Mouse (Mus musculus) embryonic facial prominence, embryonic 13.5 days (tissue): Measurements from ENCODE around the gene Fmn2. TPM values are rescaled to one million over a fixed set of nuclear protein-coding genes. Genes with fewer than 3 reads are reported as not detected.

Experiments
- ATAC-seq: fragments of 200-750 bp; cut with Nextera tagmentation; 2 replicates; pipeline ENCODE4 v1.8.0; 2017; ENCODE audit warnings: low read depth; ENCODE audit not compliant: insufficient number of reproducible peaks, insufficient read depth, low FRiP score, low TSS enrichment
- H3K27ac ChIP-seq: fragments of 300-500 bp; sonication (generic); 2 replicates; pipeline ENCODE4 v1.5.1; 2015; ENCODE audit warnings: moderate library complexity, mild to moderate bottlenecking, inconsistent platforms
- H3K27me3 ChIP-seq: fragments of 300-500 bp; sonication (generic); 2 replicates; pipeline ENCODE4 v1.6.1; 2015; ENCODE audit warnings: mild to moderate bottlenecking, inconsistent platforms
- H3K36me3 ChIP-seq: fragments of 300-500 bp; sonication (generic); 2 replicates; pipeline ENCODE4 v1.6.1; 2015; ENCODE audit warnings: mild to moderate bottlenecking, inconsistent platforms
- H3K4me1 ChIP-seq: fragments of 300-500 bp; sonication (generic); 2 replicates; pipeline ENCODE4 v1.6.1; 2015; ENCODE audit warnings: inconsistent platforms
- H3K4me2 ChIP-seq: fragments of 300-500 bp; sonication (generic); 2 replicates; pipeline ENCODE4 v1.6.1; 2015; ENCODE audit warnings: moderate library complexity, mild to moderate bottlenecking, inconsistent platforms
- H3K4me3 ChIP-seq: fragments of 300-500 bp; sonication (generic); 2 replicates; pipeline ENCODE4 v1.5.1; 2015; ENCODE audit warnings: mild to moderate bottlenecking, inconsistent platforms
- H3K9ac ChIP-seq: fragments of 300-500 bp; sonication (generic); 2 replicates; pipeline ENCODE4 v1.6.1; 2015; ENCODE audit warnings: mild to moderate bottlenecking, inconsistent platforms
- H3K9me3 ChIP-seq: fragments of 300-500 bp; sonication (generic); 2 replicates; pipeline ENCODE4 v1.6.1; 2016; ENCODE audit warnings: inconsistent platforms
- WGBS: fragments of 180-500 bp; shearing (Covaris S2); methylation state at CpG from one replicate; pipeline ENCODE4 v1.1.7; 2015; ENCODE audit warnings: mixed read lengths; 5-methylcytosine and 5-hydroxymethylcytosine counted together
- polyA plus RNA-seq: library from polyadenylated mRNA; unstranded; fragments of >200 nt; fragmentation: Nextera tagmentation; extraction: Ambion mirVana; gene quantifications from 2 replicates; pipeline ENCODE4 v1.2.1, GENCODE M21; 2015

Fmn2 gene
- polyA plus RNA-seq, 1 experiment from 2014 or later, result 3.2 TPM

- no peak overlapping the region for H3K27ac ChIP-seq
- no peaks in the 10 kb centered on the region for H3K27me3 ChIP-seq
- no peak overlapping the region for H3K9ac ChIP-seq
- ATAC-seq, result no peak
- WGBS, result 83% methylated on average over 7 of the region's 7 CpGs
- no peak overlapping the region for H3K4me2 ChIP-seq
- H3K36me3 ChIP-seq, result no peaks in the 10 kb centered on the region
- H3K4me3 ChIP-seq, result no peak overlapping the region
- H3K4me1 ChIP-seq, result no peaks in the 10 kb centered on the region
- H3K9me3 ChIP-seq, result no peaks in the 10 kb centered on the region
These were observed 11.8 kb downstream of the Fmn2 start for GRCm38 (mm10) chr1:174513419-174513818.

GRCm38 (mm10) chr1:174521976-174522770, 20.5 kb downstream of the Fmn2 start:
- H3K4me3 ChIP-seq, result no peak overlapping the region
- H3K36me3 ChIP-seq, result no peaks in the 10 kb centered on the region
- no peak overlapping the region for H3K27ac ChIP-seq
- H3K27me3 ChIP-seq, result no peaks in the 10 kb centered on the region
- H3K4me1 ChIP-seq, result no peaks in the 10 kb centered on the region
- WGBS, result 83% methylated on average over 5 of the region's 5 CpGs
- no peak for ATAC-seq
- H3K9ac ChIP-seq, result no peak overlapping the region
- H3K4me2 ChIP-seq, result no peak overlapping the region
- H3K9me3 ChIP-seq, result no peaks in the 10 kb centered on the region

GRCm38 (mm10) chr1:174522809-174523511, 21.3 kb downstream of the Fmn2 start:
- H3K4me1 ChIP-seq, result no peaks in the 10 kb centered on the region
- no peak for ATAC-seq

GRCm38 (mm10) chr1:174523512-174523828, 21.8 kb downstream of the Fmn2 start:
- H3K9ac ChIP-seq, result no peak overlapping the region
- no peak overlapping the region for H3K4me3 ChIP-seq
- H3K36me3 ChIP-seq, result no peaks in the 10 kb centered on the region
- no peaks in the 10 kb centered on the region for H3K27me3 ChIP-seq
- no peak overlapping the region for H3K27ac ChIP-seq
- H3K4me1 ChIP-seq, result no peaks in the 10 kb centered on the region
- WGBS, result 73% methylated on average over 1 of the region's 1 CpGs
- H3K9me3 ChIP-seq, result no peaks in the 10 kb centered on the region
- ATAC-seq, result no peak
- no peak overlapping the region for H3K4me2 ChIP-seq

More at GRCm38 (mm10) chr1:174522809-174523511, 21.3 kb downstream of the Fmn2 start:
- H3K9ac ChIP-seq, result no peak overlapping the region
- H3K4me2 ChIP-seq, result no peak overlapping the region
- no peaks in the 10 kb centered on the region for H3K27me3 ChIP-seq
- H3K36me3 ChIP-seq, result no peaks in the 10 kb centered on the region
- H3K9me3 ChIP-seq, result no peaks in the 10 kb centered on the region
- no peak overlapping the region for H3K4me3 ChIP-seq
- 74% methylated on average over 4 of the region's 4 CpGs for WGBS
- no peak overlapping the region for H3K27ac ChIP-seq

GRCm38 (mm10) chr1:174536742-174537453, 35.3 kb downstream of the Fmn2 start:
- Histone ChIP-seq H3K9ac (no peak overlapping the region), H3K27ac (no peak overlapping the region), H3K9me3 (no peaks in the 10 kb centered on the region), H3K27me3 (no peaks in the 10 kb centered on the region), H3K4me2 (no peak overlapping the region), H3K4me1 (no peaks in the 10 kb centered on the region), H3K4me3 (no peak overlapping the region), H3K36me3 (no peaks in the 10 kb centered on the region)
- ATAC-seq, result no peak
- WGBS, result 40% methylated on average over 11 of the region's 11 CpGs

- H3K9me3 ChIP-seq, result no peaks in the 10 kb centered on the region
- no peak overlapping the region for H3K4me3 ChIP-seq
- no peak for ATAC-seq
- H3K27me3 ChIP-seq, result no peaks in the 10 kb centered on the region
- WGBS, result 76% methylated on average over 3 of the region's 3 CpGs
- H3K4me1 ChIP-seq, result no peaks in the 10 kb centered on the region
- no peak overlapping the region for H3K9ac ChIP-seq
- no peak overlapping the region for H3K4me2 ChIP-seq
- H3K36me3 ChIP-seq, result no peaks in the 10 kb centered on the region
- H3K27ac ChIP-seq, result no peak overlapping the region
These were observed 35.9 kb downstream of the Fmn2 start for GRCm38 (mm10) chr1:174537491-174537890.

GRCm38 (mm10) chr1:174548291-174548690, 46.7 kb downstream of the Fmn2 start:
- 79% methylated on average over 5 of the region's 5 CpGs for WGBS
- no peak overlapping the region for H3K4me3 ChIP-seq
- H3K27me3 ChIP-seq, result no peaks in the 10 kb centered on the region
- H3K4me1 ChIP-seq, result no peaks in the 10 kb centered on the region
- H3K4me2 ChIP-seq, result no peak overlapping the region
- no peak overlapping the region for H3K27ac ChIP-seq
- H3K36me3 ChIP-seq, result no peaks in the 10 kb centered on the region
- ATAC-seq, result no peak
- H3K9me3 ChIP-seq, result no peaks in the 10 kb centered on the region
- no peak overlapping the region for H3K9ac ChIP-seq

GRCm38 (mm10) chr1:174553272-174554007, 51.8 kb downstream of the Fmn2 start:
- H3K27me3 ChIP-seq, result no peaks in the 10 kb centered on the region
- 19% methylated on average over 2 of the region's 2 CpGs for WGBS

GRCm38 (mm10) chr1:174555412-174555811, 53.8 kb downstream of the Fmn2 start:
- H3K36me3 ChIP-seq, result no peaks in the 10 kb centered on the region
- H3K27ac ChIP-seq, result no peak overlapping the region
- H3K9ac ChIP-seq, result no peak overlapping the region
- H3K9me3 ChIP-seq, result no peaks in the 10 kb centered on the region
- ATAC-seq, result no peak
- H3K4me1 ChIP-seq, result no peaks in the 10 kb centered on the region
- H3K27me3 ChIP-seq, result no peaks in the 10 kb centered on the region
- H3K4me2 ChIP-seq, result no peak overlapping the region
- WGBS, result 77% methylated on average over 3 of the region's 3 CpGs
- H3K4me3 ChIP-seq, result no peak overlapping the region

More at GRCm38 (mm10) chr1:174553272-174554007, 51.8 kb downstream of the Fmn2 start:
- Histone ChIP-seq H3K27ac (no peak overlapping the region), H3K4me3 (no peak overlapping the region), H3K36me3 (no peaks in the 10 kb centered on the region), H3K4me1 (no peaks in the 10 kb centered on the region), H3K9me3 (no peaks in the 10 kb centered on the region), H3K4me2 (no peak overlapping the region), H3K9ac (no peak overlapping the region)
- no peak for ATAC-seq

- H3K9me3 ChIP-seq, result no peaks in the 10 kb centered on the region
- 46% methylated on average over 4 of the region's 4 CpGs for WGBS
- no peak overlapping the region for H3K4me2 ChIP-seq
- H3K9ac ChIP-seq, result no peak overlapping the region
- H3K27me3 ChIP-seq, result no peaks in the 10 kb centered on the region
- no peak overlapping the region for H3K4me3 ChIP-seq
- H3K4me1 ChIP-seq, result no peaks in the 10 kb centered on the region
- no peak for ATAC-seq
- no peak overlapping the region for H3K27ac ChIP-seq
- no peaks in the 10 kb centered on the region for H3K36me3 ChIP-seq
These were observed 55.6 kb downstream of the Fmn2 start for GRCm38 (mm10) chr1:174557211-174557610.

- H3K9me3 ChIP-seq, result no peaks in the 10 kb centered on the region
- H3K27me3 ChIP-seq, result no peaks in the 10 kb centered on the region
- 79% methylated on average over 3 of the region's 3 CpGs for WGBS
- H3K4me3 ChIP-seq, result no peak overlapping the region
- no peak overlapping the region for H3K27ac ChIP-seq
- no peak for ATAC-seq
- H3K9ac ChIP-seq, result no peak overlapping the region
- no peak overlapping the region for H3K4me2 ChIP-seq
- no peaks in the 10 kb centered on the region for H3K36me3 ChIP-seq
- no peaks in the 10 kb centered on the region for H3K4me1 ChIP-seq
These were observed 56.2 kb downstream of the Fmn2 start for GRCm38 (mm10) chr1:174557841-174558240.
